Mouse (Mus musculus): ENCODE data around the gene Eral1. TPM values are rescaled to one million over a fixed set of nuclear protein-coding genes. Genes with fewer than 3 reads are reported as not detected.

Eral1 gene
- polyA plus RNA-seq, 1 experiment from 2014 or later, result 25.0 TPM

DNA sequence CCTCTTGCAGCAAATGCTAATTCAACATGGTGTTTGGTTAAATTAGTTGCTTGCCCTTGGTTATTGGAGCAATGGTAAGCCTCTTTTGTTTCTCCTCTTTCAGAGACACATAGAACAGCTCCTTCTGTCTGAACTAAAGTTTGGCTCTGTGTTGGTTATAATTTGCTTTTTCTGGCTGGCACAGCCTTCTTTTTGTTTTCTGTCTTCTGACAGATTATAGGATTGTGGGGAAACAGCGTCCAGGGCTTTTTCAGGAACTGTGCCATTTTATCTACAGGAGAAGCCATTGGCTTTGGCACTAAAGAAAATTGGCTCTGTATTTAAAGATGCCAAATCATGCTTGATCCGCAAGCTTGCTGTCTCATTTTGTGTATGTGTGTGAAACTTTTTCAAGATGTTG, 33.4 kb upstream of the Eral1 start:
- TF ChIP-seq CTCF (IDR thresholded peaks at IDR 0.05; ENCODE audit: low read depth), result no peak
- Histone ChIP-seq H3K36me3 (ENCODE audit: insufficient read depth, low read length) (no peaks in the 10 kb centered on the region), H3K4me3 (replicated peaks; ENCODE audit: low read depth, low read length) (no peak overlapping the region), H3K27me3 (ENCODE audit: insufficient read depth, low read length) (no peaks in the 10 kb centered on the region), H3K27ac (no peak overlapping the region), H3K9ac (ENCODE audit: low read depth, low read length) (no peak overlapping the region), H3K9me3 (replicated peaks; ENCODE audit: low read length) (no peaks in the 10 kb centered on the region), H3K4me2 (ENCODE audit: low read length) (no peak overlapping the region), H3K4me1 (replicated peaks; ENCODE audit: insufficient read depth, low read length) (0 out of 2 replicates have a peak, but pooled peaks cover 6% of the 10 kb centered on the region)
- DNase-seq (ENCODE audit: low spot score) (no peak), ATAC-seq (replicated peaks; ENCODE audit: low FRiP score, low read depth) (no peak)
- WGBS, result 95% methylated on average over 2 of the region's 2 CpGs

DNA sequence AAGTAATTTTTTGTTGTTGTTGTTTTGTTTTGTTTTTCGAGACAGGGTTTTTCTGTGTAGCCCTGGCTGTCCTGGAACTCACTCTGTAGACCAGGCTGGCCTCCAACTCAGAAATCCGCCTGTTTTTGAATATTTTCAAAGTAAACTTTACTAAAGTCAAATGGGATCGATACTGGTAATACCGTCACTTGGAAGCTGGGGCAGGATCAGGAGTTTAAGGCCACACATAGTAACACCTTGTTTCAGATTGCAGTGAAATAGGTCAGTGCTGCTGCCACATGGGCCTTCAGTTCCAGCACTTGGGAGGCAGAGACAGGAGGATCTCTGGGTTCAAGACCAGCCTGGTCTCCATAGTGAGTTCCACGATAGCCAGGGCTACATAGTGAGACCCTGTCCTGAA, 24.3 kb upstream of the Eral1 start:
- TF ChIP-seq CTCF (IDR thresholded peaks at IDR 0.05; ENCODE audit: low read depth), result no peak
- H3K9ac ChIP-seq (ENCODE audit: low read depth, low read length), result no peak overlapping the region
- WGBS, result 91% methylated on average over 5 of the region's 5 CpGs
- no peak overlapping the region for H3K4me3 ChIP-seq (replicated peaks; ENCODE audit: low read depth, low read length)
- no peaks in the 10 kb centered on the region for H3K4me1 ChIP-seq (replicated peaks; ENCODE audit: insufficient read depth, low read length)
- DNase-seq (ENCODE audit: low spot score) (no peak), ATAC-seq (replicated peaks; ENCODE audit: low FRiP score, low read depth) (no peak)
- H3K27me3 ChIP-seq (ENCODE audit: insufficient read depth, low read length), result no peaks in the 10 kb centered on the region
- no peak overlapping the region for H3K4me2 ChIP-seq (ENCODE audit: low read length)
- 0 out of 2 replicates have a peak, but pooled peaks cover 9% of the 10 kb centered on the region for H3K36me3 ChIP-seq (ENCODE audit: insufficient read depth, low read length)
- no peaks in the 10 kb centered on the region for H3K9me3 ChIP-seq (replicated peaks; ENCODE audit: low read length)
- H3K27ac ChIP-seq, result no peak overlapping the region

DNA sequence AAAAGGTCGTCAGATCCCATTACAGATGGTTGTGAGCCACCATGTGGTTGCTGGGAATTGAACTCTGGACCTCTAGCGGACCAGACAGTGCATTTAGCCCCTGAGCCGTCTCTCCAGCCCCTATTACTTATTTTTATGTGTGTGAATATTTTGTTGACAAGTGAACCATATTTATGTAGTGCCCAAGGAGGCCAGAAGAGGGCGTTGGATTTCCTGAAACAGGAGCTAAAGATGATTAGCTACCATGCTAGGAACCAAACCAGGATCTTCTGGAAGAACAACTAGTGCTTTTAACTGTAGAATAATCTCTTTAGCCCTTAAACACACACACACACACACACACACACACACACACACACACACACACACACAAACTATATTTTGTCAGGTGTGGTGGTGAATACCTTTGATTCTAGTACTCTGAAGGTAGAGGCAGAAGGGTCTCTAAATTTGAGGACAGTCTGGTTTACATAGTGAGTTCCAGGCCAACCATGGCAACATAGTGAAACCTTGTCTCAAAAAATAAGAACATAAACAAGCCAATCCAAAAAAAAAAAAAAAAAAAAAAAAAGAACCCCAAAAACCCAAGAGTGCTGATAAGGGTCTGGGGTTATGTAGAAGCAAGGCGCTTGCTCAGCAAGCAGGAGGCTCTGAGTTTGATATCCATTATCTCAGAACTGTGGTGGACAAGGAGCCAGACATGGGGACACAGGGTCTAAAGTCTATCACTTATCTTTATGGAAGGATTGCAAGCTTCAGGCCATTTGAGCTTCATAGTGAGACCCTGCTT, 23.0 kb upstream of the Eral1 start:
- no peak overlapping the region for H3K4me3 ChIP-seq (replicated peaks; ENCODE audit: low read depth, low read length)
- no peak for DNase-seq (ENCODE audit: low spot score)
- WGBS, result 60% methylated on average over 5 of the region's 5 CpGs

DNA sequence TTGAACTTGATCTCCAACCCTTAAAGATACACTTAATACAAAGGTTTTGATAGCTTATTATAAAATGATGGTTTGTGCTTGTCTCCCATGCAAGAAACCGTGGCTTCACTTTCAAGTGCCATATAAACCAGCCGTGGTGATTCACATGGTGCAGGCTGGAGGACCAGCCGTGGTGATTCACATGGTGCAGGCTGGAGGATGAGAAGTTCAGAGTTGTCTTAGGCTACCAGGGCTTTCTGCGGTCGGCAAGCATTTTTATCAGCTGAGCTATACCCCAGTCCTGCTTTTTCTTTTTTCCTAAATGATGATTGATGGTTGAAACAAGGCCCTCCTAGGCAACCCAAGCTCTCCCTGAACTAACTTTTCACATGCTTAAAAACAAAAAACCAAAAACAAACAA, 22.0 kb upstream of the Eral1 start:
- TF ChIP-seq CTCF (IDR thresholded peaks at IDR 0.05; ENCODE audit: low read depth), result no peak
- H3K4me2 ChIP-seq (ENCODE audit: low read length), result no peak overlapping the region
- H3K4me1 ChIP-seq (replicated peaks; ENCODE audit: insufficient read depth, low read length), result no peaks in the 10 kb centered on the region
- ATAC-seq (replicated peaks; ENCODE audit: low FRiP score, low read depth) (no peak), DNase-seq (ENCODE audit: low spot score) (no peak)
- no peaks in the 10 kb centered on the region for H3K9me3 ChIP-seq (replicated peaks; ENCODE audit: low read length)
- H3K27ac ChIP-seq, result no peak overlapping the region
- H3K36me3 ChIP-seq (ENCODE audit: insufficient read depth, low read length), result 0 out of 2 replicates have a peak, but pooled peaks cover 2% of the 10 kb centered on the region
- no peak overlapping the region for H3K4me3 ChIP-seq (replicated peaks; ENCODE audit: low read depth, low read length)
- H3K27me3 ChIP-seq (ENCODE audit: insufficient read depth, low read length), result no peaks in the 10 kb centered on the region
- WGBS, result 90% methylated on average over 5 of the region's 5 CpGs
- no peak overlapping the region for H3K9ac ChIP-seq (ENCODE audit: low read depth, low read length)

More for the DNA sequence above, 23.0 kb upstream of the Eral1 start:
- 0 out of 2 replicates have a peak, but pooled peaks cover 9% of the 10 kb centered on the region for H3K36me3 ChIP-seq (ENCODE audit: insufficient read depth, low read length)
- no peak overlapping the region for H3K27ac ChIP-seq
- H3K4me1 ChIP-seq (replicated peaks; ENCODE audit: insufficient read depth, low read length), result no peaks in the 10 kb centered on the region
- H3K9me3 ChIP-seq (replicated peaks; ENCODE audit: low read length), result no peaks in the 10 kb centered on the region
- ATAC-seq (replicated peaks; ENCODE audit: low FRiP score, low read depth), result no peak
- H3K4me2 ChIP-seq (ENCODE audit: low read length), result no peak overlapping the region
- H3K9ac ChIP-seq (ENCODE audit: low read depth, low read length), result no peak overlapping the region
- peak; percentile 42; the same call in 1 of the 2 replicates for TF ChIP-seq CTCF (IDR thresholded peaks at IDR 0.05; ENCODE audit: low read depth)
- H3K27me3 ChIP-seq (ENCODE audit: insufficient read depth, low read length), result no peaks in the 10 kb centered on the region

DNA sequence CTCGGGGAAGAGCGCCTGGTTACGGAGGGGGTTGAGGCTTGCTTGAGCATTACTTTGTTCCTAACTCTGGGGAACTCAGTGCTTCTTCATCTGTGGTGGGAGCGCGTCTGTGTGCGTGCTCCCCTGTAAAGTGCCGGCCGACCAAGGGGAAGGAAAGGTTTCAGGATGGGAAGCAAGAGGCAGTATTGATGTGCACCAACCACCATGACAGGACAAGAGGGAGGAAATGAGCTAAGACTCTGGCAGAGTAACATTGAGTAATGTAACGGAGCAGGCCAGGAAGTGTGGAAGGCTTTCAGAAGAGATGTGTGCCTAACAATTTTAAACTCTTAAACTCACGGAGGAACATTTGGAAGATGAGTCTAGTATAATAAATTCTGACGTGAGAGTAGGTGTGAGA, 20.6 kb upstream of the Eral1 start:
- ATAC-seq (replicated peaks; ENCODE audit: low FRiP score, low read depth) (no peak), DNase-seq (ENCODE audit: low spot score) (no peak)
- Histone ChIP-seq H3K36me3 (ENCODE audit: insufficient read depth, low read length) (0 out of 2 replicates have a peak, but pooled peaks cover 2% of the 10 kb centered on the region), H3K27me3 (ENCODE audit: insufficient read depth, low read length) (no peaks in the 10 kb centered on the region), H3K4me3 (replicated peaks; ENCODE audit: low read depth, low read length) (no peak overlapping the region), H3K4me2 (ENCODE audit: low read length) (no peak overlapping the region), H3K9me3 (replicated peaks; ENCODE audit: low read length) (no peaks in the 10 kb centered on the region), H3K27ac (peak overlapping the region; percentile 19; the same call in 1 of the 2 replicates), H3K9ac (ENCODE audit: low read depth, low read length) (no peak overlapping the region), H3K4me1 (replicated peaks; ENCODE audit: insufficient read depth, low read length) (peaks cover 2% of the 10 kb centered on the region; the same call in 1 of the 2 replicates)
- WGBS, result 72% methylated on average over 11 of the region's 11 CpGs
- TF ChIP-seq CTCF (IDR thresholded peaks at IDR 0.05; ENCODE audit: low read depth), result no peak

DNA sequence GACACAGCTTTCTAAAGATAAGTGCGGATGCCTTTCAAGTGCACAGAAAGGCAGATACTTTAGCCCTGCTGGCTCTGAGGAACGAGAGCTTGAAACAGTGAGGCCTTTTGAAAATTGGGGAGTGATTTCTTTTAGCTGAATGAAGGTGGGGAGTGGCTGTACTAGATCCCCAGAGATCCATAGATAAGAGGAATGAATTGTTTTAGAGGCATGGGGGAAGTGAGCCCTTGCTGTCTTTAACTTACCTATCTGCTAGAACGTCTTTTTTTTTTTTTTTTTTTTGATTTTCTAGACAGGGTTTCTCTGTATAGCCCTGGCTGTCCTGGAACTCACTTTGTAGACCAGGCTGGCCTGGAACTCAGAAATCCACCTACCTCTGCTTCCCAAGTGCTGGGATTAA, 16.9 kb upstream of the Eral1 start:
- H3K4me2 ChIP-seq (ENCODE audit: low read length), result no peak overlapping the region
- ATAC-seq (replicated peaks; ENCODE audit: low FRiP score, low read depth), result no peak
- no peak for TF ChIP-seq CTCF (IDR thresholded peaks at IDR 0.05; ENCODE audit: low read depth)
- 59% methylated on average over 3 of the region's 3 CpGs for WGBS
- H3K27ac ChIP-seq, result no peak overlapping the region
- 0 out of 2 replicates have a peak, but pooled peaks cover under 1% of the 10 kb centered on the region for H3K36me3 ChIP-seq (ENCODE audit: insufficient read depth, low read length)
- H3K27me3 ChIP-seq (ENCODE audit: insufficient read depth, low read length), result no peaks in the 10 kb centered on the region
- H3K9me3 ChIP-seq (replicated peaks; ENCODE audit: low read length), result no peaks in the 10 kb centered on the region
- H3K4me1 ChIP-seq (replicated peaks; ENCODE audit: insufficient read depth, low read length), result peaks cover 7% of the 10 kb centered on the region; the same call in 1 of the 2 replicates
- no peak overlapping the region for H3K9ac ChIP-seq (ENCODE audit: low read depth, low read length)
- DNase-seq (ENCODE audit: low spot score), result no peak
- no peak overlapping the region for H3K4me3 ChIP-seq (replicated peaks; ENCODE audit: low read depth, low read length)
